Mouse (Mus musculus): ENCODE results near the gene Bag6.

Gene Bag6

DNA sequence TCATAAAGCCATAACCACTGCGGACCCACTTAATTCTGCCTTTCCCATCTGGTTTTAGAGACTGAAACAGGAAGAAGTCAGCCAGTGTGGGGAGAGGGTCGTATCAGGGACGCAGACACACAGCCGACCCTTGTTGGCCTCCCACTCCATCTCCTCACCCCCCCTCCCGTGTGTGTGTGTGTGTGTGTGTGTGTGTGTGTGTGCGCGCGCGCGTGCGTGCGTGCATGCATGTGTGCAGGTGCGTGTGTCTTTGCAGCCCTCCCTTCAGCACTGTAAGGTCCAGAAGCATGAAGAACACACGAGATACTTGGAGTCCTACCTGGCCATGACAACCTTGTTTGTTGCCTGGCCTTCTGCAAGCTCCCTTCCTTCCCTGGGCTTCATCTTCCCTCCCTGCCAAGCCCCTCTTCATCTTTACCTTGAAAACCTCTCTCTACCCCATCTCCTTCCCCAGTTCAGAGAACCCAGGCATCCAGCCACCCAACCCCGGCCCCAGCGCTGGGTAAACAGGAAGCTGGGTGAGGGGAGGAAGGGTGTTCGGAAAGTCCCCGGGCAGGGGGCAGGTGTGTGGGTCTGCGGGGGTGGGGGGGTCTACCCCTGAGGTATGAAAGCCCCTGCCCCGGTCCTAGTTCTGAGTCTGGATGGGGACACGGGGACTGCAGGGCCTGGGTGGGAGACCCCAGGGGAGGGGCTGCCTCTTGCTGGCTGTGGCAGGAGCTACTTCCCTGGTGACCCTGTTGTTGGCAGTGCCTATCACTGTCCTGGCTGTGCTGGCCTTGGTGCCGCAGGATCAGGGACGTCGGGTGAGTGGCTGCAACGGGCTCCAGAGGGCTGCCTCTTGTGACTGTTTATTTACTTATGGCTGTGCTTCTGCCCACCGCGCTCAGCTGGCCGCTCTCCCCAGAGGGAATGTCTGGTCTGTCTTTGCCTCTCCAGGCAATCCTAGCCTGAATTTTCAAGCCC, 59.2 kb downstream of the Bag6 start, which contains the start of gene Ltb:
Ltb (plus strand) TSS at position 559 of the 963 bp plus-strand sequence.
- in situ Hi-C loops (cut with MseI, MboI) = no loop called here

DNA sequence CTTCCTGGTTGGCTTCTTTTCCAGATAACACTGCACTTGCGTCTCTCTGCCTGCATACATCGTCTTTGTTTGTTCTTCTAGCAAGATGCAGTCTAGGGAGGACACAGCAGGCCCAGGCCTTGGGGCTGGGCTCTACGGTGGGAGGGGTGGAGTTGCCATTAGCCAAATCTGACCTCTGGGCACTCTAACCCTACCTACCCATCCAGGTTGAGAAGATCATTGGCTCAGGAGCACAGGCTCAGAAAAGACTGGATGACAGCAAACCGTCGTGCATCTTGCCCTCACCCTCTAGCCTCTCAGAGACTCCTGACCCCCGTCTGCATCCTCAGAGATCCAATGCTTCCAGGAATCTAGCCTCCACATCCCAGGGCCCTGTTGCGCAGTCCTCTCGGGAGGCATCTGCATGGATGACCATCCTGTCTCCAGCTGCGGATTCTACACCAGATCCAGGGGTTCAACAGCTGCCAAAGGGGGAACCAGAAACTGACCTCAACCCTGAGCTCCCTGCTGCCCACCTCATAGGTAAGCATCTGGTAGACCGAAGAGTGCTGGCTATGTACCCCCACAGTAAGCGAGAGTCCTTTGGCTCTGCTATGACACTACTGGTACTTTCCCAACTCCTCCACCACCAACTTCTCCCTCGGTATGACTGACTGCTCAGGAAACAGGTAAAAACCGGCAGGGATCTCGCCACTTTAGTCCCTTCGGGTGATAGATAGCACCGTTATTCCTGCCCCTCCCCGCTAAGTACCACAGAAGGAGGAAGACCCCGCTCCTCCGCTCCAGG, 60.1 kb downstream of the Bag6 start:
- in situ Hi-C loops (cut with MseI, MboI) = no loop called here

DNA sequence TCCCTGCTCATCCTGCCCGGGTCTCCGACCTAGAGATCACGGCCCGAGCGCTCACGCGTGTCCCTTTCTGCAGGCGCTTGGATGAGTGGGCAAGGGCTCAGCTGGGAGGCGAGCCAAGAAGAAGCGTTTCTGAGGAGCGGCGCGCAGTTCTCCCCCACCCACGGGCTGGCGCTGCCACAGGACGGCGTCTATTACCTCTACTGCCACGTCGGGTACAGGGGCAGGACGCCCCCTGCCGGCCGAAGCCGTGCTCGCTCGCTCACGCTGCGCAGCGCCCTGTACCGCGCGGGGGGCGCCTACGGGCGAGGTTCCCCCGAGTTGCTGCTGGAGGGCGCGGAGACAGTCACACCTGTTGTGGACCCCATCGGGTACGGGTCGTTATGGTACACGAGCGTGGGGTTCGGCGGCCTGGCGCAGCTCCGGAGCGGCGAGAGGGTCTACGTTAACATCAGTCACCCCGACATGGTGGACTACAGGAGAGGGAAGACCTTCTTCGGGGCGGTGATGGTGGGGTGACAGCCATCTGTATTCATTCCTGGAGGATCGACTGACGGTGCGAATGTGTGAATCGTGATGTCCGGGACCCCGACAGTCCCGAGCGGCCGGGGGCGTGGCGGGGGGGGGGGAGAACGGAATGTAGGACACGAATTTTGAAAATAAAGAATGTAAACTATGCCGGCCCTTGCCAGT, 60.8 kb downstream of the Bag6 start:
- in situ Hi-C loops (cut with MseI, MboI) = no loop called here

DNA sequence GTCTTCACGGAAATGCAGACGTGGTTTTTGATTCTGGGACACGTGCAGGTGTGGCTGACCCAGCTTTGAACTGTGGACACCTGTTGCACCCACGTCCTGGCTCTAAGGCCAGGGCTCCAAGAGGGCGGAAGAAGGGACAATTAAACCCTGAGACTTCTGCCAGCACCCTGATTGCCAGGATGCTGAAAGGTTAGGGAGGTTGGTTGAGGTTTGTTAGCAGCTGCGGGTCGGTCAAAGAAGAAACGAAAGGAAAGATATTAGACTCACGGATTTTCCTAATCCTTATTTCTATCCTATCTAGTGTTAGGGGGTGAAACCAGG, 61.3 kb downstream of the Bag6 start:
- in situ Hi-C loops (cut with MseI, MboI) = no loop called here
